Mouse (Mus musculus): ENCODE measurements around the gene Pla2g2d. TPM values are rescaled to one million over a fixed set of nuclear protein-coding genes. Genes with fewer than 3 reads are reported as not detected.

Pla2g2d gene
- not detected in 2 replicates for polyA plus RNA-seq (2016; fragmentation: Nextera tagmentation; extraction: Ambion mirVana)

DNA sequence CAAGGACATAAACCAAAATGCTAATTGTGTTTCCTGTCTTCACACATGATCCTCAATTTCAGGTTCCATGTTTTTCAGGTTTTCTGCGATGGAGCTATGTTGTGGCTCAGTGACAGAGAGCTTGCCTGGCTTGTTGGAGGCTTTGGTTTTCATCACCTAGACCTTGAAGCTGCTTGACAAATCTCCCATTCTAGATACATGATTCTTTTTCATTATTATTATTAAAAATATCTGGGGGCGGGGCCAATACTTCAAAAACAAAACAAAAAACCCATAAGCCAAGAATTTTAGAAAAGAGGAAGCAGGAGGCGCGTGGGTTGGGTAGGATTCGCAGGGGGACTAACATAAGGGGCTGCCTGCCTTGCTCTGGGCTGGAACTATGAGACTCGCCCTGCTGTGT, at the start of gene Pla2g2d:
Gene Pla2g2d, plus strand, starts transcription at position 301 of the 400 bp plus-strand sequence.
- Histone ChIP-seq H3K4me3 (replicated peaks) (no peak within 1 kb of the TSS), H3K9ac (replicated peaks) (no peak within 1 kb of the TSS), H3K36me3 (no peaks in the 10 kb centered on the region), H3K4me2 (no peak within 1 kb of the TSS), H3K27ac (no peak within 1 kb of the TSS), H3K4me1 (replicated peaks) (peaks cover 10% of the 10 kb centered on the region), H3K27me3 (0 out of 2 replicates have a peak, but pooled peaks cover 8% of the 10 kb centered on the region), H3K9me3 (no peaks in the 10 kb centered on the region)
- 87% methylated on average over 6 of the region's 6 CpGs for WGBS
- ATAC-seq (ENCODE audit: insufficient number of reproducible peaks, insufficient read depth, low FRiP score, low TSS enrichment, low read depth), result no peak

DNA sequence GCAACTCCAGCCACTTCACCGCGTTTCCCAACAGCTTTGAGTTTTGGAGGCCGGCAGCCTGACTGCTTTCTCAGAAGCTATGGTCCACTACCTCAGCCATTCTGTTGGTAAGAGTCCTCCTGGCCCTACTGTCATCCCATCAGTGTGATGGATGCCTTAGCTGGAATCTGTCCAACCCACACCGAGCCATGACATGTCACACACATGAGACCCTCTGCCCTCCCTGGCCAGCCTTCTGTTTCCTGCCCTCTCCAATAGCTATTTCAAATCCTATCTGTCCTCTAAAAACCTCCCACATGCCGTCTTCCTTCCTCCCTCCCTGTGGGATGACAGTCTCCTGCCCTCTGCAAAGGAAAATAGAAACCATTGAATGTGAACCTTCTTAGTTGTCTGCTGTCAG, 49.8 kb upstream of the Pla2g2d start:
- peak overlapping the region; percentile 70 for H3K4me2 ChIP-seq
- H3K4me3 ChIP-seq (replicated peaks), result no peak overlapping the region

GRCm38 (mm10) chr4:138729018-138729703, 46.4 kb upstream of the Pla2g2d start:
- H3K27ac ChIP-seq, result no peak overlapping the region

More for the DNA sequence above, 49.8 kb upstream of the Pla2g2d start:
- Histone ChIP-seq H3K36me3 (no peaks in the 10 kb centered on the region), H3K27ac (no peak overlapping the region), H3K4me1 (replicated peaks) (peaks cover 27% of the 10 kb centered on the region), H3K9me3 (no peaks in the 10 kb centered on the region), H3K27me3 (no peaks in the 10 kb centered on the region), H3K9ac (replicated peaks) (0 out of 2 replicates have a peak overlapping the region, but pooled peaks have one; percentile 48)
- WGBS, result 86% methylated on average over 5 of the region's 5 CpGs
- no peak for ATAC-seq (ENCODE audit: insufficient number of reproducible peaks, insufficient read depth, low FRiP score, low TSS enrichment, low read depth)

DNA sequence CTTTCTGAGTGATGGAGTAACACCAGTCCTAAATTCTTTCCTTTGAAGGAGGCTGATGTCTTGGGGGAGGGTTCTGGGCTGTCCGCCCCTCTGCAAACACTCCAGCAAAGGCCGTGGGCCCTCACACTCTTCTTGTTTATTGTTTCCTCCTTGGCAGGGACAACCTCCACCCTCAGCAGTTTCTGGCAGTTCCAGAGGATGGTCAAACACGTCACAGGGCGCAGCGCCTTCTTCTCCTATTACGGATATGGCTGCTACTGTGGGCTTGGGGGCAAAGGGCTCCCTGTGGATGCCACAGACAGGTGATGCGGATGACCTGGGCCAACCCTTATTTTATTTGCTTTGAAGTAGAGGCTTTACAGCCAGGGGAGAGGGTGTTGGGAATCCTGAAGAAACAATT, 41.4 kb upstream of the Pla2g2d start:
- Histone ChIP-seq H3K4me3 (replicated peaks) (no peak overlapping the region), H3K36me3 (no peaks in the 10 kb centered on the region), H3K9ac (replicated peaks) (no peak overlapping the region), H3K4me1 (replicated peaks) (peaks cover 17% of the 10 kb centered on the region), H3K9me3 (no peaks in the 10 kb centered on the region), H3K4me2 (no peak overlapping the region), H3K27me3 (no peaks in the 10 kb centered on the region), H3K27ac (no peak overlapping the region)
- 52% methylated on average over 7 of the region's 7 CpGs for WGBS
- ATAC-seq (ENCODE audit: insufficient number of reproducible peaks, insufficient read depth, low FRiP score, low TSS enrichment, low read depth), result no peak

More at GRCm38 (mm10) chr4:138729018-138729703, 46.4 kb upstream of the Pla2g2d start:
- H3K27me3 ChIP-seq, result no peaks in the 10 kb centered on the region
- WGBS, result 58% methylated on average over 9 of the region's 9 CpGs
- peaks cover 14% of the 10 kb centered on the region for H3K4me1 ChIP-seq (replicated peaks)
- no peak for ATAC-seq (ENCODE audit: insufficient number of reproducible peaks, insufficient read depth, low FRiP score, low TSS enrichment, low read depth)
- no peak overlapping the region for H3K4me3 ChIP-seq (replicated peaks)
- no peaks in the 10 kb centered on the region for H3K36me3 ChIP-seq
- H3K9me3 ChIP-seq, result no peaks in the 10 kb centered on the region
- H3K4me2 ChIP-seq, result no peak overlapping the region
- no peak overlapping the region for H3K9ac ChIP-seq (replicated peaks)

GRCm38 (mm10) chr4:138734863-138735262, 40.7 kb upstream of the Pla2g2d start:
- Histone ChIP-seq H3K4me1 (replicated peaks) (peaks cover 24% of the 10 kb centered on the region), H3K36me3 (no peaks in the 10 kb centered on the region), H3K4me3 (replicated peaks) (no peak overlapping the region), H3K27ac (no peak overlapping the region), H3K9ac (replicated peaks) (no peak overlapping the region), H3K4me2 (no peak overlapping the region), H3K9me3 (no peaks in the 10 kb centered on the region), H3K27me3 (no peaks in the 10 kb centered on the region)
- no peak for ATAC-seq (ENCODE audit: insufficient number of reproducible peaks, insufficient read depth, low FRiP score, low TSS enrichment, low read depth)
- 88% methylated on average over 4 of the region's 4 CpGs for WGBS

GRCm38 (mm10) chr4:138737031-138737430, 38.5 kb upstream of the Pla2g2d start, which contains the start of gene Ubxn10:
Ubxn10 (minus strand) TSS chr4:138737167.
- H3K27ac ChIP-seq, result no peak within 1 kb of the TSS
- H3K4me3 ChIP-seq (replicated peaks), result no peak within 1 kb of the TSS
- WGBS, result 78% methylated on average over 7 of the region's 7 CpGs
- no peak within 1 kb of the TSS for H3K9ac ChIP-seq (replicated peaks)
- H3K4me1 ChIP-seq (replicated peaks), result peaks cover 26% of the 10 kb centered on the region
- no peaks in the 10 kb centered on the region for H3K36me3 ChIP-seq
- H3K4me2 ChIP-seq, result no peak within 1 kb of the TSS
- H3K9me3 ChIP-seq, result no peaks in the 10 kb centered on the region
- H3K27me3 ChIP-seq, result no peaks in the 10 kb centered on the region
- ATAC-seq (ENCODE audit: insufficient number of reproducible peaks, insufficient read depth, low FRiP score, low TSS enrichment, low read depth), result no peak

GRCm38 (mm10) chr4:138739136-138739851, 36.2 kb upstream of the Pla2g2d start:
- H3K4me2 ChIP-seq, result no peak overlapping the region
- H3K36me3 ChIP-seq, result no peaks in the 10 kb centered on the region
- no peaks in the 10 kb centered on the region for H3K9me3 ChIP-seq
- WGBS, result 10% methylated on average over 7 of the region's 7 CpGs
- no peak overlapping the region for H3K4me3 ChIP-seq (replicated peaks)
- H3K9ac ChIP-seq (replicated peaks), result no peak overlapping the region
- peak overlapping the region; percentile 59; the same call in 1 of the 2 replicates for H3K27ac ChIP-seq
- 0 out of 2 replicates have a peak, but pooled peaks have one; percentile 28 for ATAC-seq (ENCODE audit: insufficient number of reproducible peaks, insufficient read depth, low FRiP score, low TSS enrichment, low read depth)
- no peaks in the 10 kb centered on the region for H3K27me3 ChIP-seq
- peaks cover 34% of the 10 kb centered on the region for H3K4me1 ChIP-seq (replicated peaks)

DNA sequence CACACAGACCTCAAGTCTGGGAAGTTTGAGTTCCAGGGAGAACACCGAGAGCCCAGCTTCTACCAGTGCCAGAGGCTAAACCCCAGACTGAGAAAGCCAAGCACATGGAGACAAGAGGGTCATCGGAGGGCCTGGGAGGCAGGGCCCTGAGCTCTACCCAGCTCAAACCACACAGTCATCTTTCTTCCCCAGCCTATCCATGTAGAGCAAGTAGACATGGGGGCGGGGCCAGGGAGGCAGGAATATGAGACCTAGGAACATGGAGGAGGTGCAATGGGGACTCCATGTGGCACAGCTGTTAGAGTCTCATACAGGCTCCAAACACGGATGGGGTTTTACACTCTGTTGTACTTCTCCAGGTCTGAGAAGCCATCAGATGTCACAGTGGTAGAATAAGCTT, 29.7 kb upstream of the Pla2g2d start:
- H3K4me1 ChIP-seq (replicated peaks), result peaks cover 12% of the 10 kb centered on the region
- no peak; the same call in 1 of the 2 replicates for ATAC-seq (ENCODE audit: insufficient number of reproducible peaks, insufficient read depth, low FRiP score, low TSS enrichment, low read depth)
- WGBS, result 51% methylated on average over 4 of the region's 4 CpGs

DNA sequence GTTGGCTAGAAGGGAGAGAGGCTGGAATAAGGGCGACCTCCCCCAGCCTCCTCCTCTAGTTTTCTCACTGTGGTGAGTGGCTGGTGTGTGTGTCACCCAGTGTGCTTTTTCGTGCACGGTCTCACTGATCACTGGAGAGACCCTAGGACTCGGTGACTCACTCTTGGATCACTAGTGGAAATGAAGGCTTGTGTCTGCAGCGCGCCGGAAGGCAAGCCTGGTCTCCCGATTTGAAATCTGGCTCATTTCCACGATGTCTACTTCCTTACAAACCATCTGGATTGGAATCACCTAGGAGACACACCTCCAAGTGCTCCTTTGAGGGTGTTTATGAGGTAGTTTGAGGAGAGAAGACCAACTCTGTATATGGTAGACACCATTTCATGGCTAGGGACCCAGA, 28.7 kb upstream of the Pla2g2d start:
- no peak for ATAC-seq (ENCODE audit: insufficient number of reproducible peaks, insufficient read depth, low FRiP score, low TSS enrichment, low read depth)
- H3K9ac ChIP-seq (replicated peaks), result no peak overlapping the region
- H3K36me3 ChIP-seq, result no peaks in the 10 kb centered on the region
- H3K4me1 ChIP-seq (replicated peaks), result peaks cover 12% of the 10 kb centered on the region
- 91% methylated on average over 9 of the region's 9 CpGs for WGBS
- H3K27me3 ChIP-seq, result no peaks in the 10 kb centered on the region
- no peaks in the 10 kb centered on the region for H3K9me3 ChIP-seq
- no peak overlapping the region for H3K4me3 ChIP-seq (replicated peaks)
- H3K27ac ChIP-seq, result no peak overlapping the region
- no peak overlapping the region for H3K4me2 ChIP-seq

More for the DNA sequence above, 29.7 kb upstream of the Pla2g2d start:
- Histone ChIP-seq H3K27ac (no peak overlapping the region), H3K27me3 (no peaks in the 10 kb centered on the region), H3K9me3 (no peaks in the 10 kb centered on the region), H3K4me2 (no peak overlapping the region), H3K9ac (replicated peaks) (no peak overlapping the region), H3K4me3 (replicated peaks) (no peak overlapping the region), H3K36me3 (no peaks in the 10 kb centered on the region)

GRCm38 (mm10) chr4:138747851-138748250, 27.7 kb upstream of the Pla2g2d start:
- Histone ChIP-seq H3K36me3 (no peaks in the 10 kb centered on the region), H3K4me3 (replicated peaks) (no peak overlapping the region), H3K27ac (no peak overlapping the region), H3K4me2 (no peak overlapping the region), H3K9me3 (peaks cover 4% of the 10 kb centered on the region; the same call in 1 of the 2 replicates), H3K9ac (replicated peaks) (no peak overlapping the region), H3K4me1 (replicated peaks) (peaks cover 10% of the 10 kb centered on the region), H3K27me3 (no peaks in the 10 kb centered on the region)
- WGBS, result 71% methylated on average over 10 of the region's 10 CpGs
- ATAC-seq (ENCODE audit: insufficient number of reproducible peaks, insufficient read depth, low FRiP score, low TSS enrichment, low read depth), result no peak

DNA sequence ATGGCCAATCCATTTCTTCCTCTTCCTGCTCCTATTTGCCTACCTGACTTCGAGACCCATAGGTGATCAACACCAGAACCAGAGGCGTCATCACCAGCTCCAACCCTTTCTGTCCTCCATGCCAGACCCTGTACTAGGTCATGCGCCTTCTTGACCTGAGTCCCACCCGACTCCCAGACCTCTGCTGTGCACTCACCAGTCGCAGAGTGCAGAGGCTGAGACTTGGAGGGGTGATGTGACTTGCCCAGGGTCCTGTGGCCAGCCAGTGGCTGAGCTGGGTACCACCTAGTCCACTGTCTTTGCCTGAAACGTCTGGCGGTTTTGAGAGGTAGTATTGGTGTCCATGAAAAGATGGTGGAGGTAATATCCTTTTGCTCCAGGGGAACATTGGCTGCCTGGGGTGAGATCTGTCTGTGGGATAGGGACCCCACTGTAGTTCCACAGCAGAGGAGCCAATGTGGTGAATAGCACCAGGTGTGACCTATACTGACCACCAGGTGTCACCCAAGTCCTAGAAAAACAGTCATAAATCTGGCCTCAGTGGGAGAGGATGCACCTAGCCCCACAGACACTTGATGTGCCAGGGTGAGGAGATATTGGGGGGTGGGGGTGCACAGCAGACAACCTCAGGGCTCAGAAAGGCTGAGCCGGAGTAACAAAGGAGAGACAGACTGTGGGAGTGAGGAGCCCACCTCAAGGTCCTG, 27.0 kb upstream of the Pla2g2d start:
- Histone ChIP-seq H3K36me3 (no peaks in the 10 kb centered on the region), H3K9me3 (peaks cover 4% of the 10 kb centered on the region; the same call in 1 of the 2 replicates), H3K27ac (no peak overlapping the region), H3K4me3 (replicated peaks) (no peak overlapping the region), H3K9ac (replicated peaks) (no peak overlapping the region), H3K4me2 (no peak overlapping the region), H3K27me3 (no peaks in the 10 kb centered on the region), H3K4me1 (replicated peaks) (peaks cover 4% of the 10 kb centered on the region; the same call in 1 of the 2 replicates)
- 49% methylated on average over 8 of the region's 8 CpGs for WGBS
- no peak for ATAC-seq (ENCODE audit: insufficient number of reproducible peaks, insufficient read depth, low FRiP score, low TSS enrichment, low read depth)
